Mouse (Mus musculus) layer of hippocampus, postnatal 10 days (tissue): ENCODE results near the gene Srrm1. TPM values are rescaled to one million over a fixed set of nuclear protein-coding genes. Genes with fewer than 3 reads are reported as not detected.
"Not testable (repeated sequence)": the region's sequence is repeated elsewhere in the genome, so short reads cannot be mapped to it uniquely, and the experiment has no call there.

Experiments
- DNase-seq, 2 experiments: peaks; one replicate each; pipeline ENCODE4 v3.0.0; 2021; ENCODE audit warnings: low spot score in 2 of 2
- total RNA-seq, 2 experiments: library from RNA; stranded (reverse); gene quantifications; 2 replicates each; pipeline ENCODE4 v1.2.3; 2021

Srrm1 gene
- total RNA-seq, 2 experiments from 2014 or later, result 131 to 153 TPM

DNA sequence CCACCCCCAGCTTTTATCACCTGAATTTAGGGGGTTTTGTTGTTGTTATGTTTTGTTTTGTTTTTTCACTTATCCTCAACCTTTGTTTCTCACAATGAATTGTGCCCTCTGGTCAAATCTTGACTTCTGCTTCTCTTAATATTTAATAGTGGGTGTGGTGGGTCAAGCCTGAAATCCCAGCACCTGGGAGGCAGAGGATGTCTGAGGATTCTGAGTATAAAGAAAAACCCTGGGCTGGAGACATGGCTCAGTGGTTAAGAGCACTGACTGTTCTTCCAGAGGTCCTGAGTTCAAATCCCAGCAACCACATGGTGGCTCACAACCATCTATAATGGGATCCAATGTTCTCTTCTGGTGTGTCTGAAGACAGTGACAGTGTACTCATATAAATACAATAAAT is 1.6 kb upstream of the Srrm1 start:
- not testable (repeated sequence) for DNase-seq

DNA sequence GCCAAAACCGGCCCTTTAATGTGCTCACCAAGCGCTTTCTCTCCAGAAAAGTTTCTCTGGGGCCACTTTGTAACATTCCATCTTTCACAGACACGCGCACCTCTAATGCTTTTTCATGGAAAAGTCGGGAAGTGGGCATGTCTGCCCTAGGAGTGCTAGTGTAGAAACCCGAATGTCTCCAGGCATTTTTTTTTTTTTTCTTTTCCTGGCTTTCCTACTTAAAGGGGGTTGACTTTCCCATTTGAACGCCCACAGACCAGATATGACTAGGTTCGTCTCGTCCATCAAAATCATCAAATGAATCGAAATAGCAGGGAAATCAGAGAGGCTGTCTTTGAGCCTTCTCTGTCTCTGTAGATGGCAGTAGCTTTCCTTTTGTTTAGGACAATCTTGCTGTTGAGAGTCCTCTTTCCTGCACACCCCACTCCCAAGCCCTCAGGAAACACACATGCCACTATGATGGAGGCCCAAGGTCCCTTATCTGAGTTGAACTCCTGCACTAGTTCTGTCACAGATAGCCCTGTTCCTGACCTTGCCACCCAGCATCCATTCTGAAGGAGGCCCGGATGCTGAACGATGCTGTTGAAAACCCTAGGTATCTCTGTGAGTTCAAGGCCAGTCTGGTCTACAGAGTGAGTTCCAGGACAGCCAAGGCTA is 801 bp upstream of the Srrm1 start:
- peak in 1 of 2 experiments; percentile 25 for DNase-seq

DNA sequence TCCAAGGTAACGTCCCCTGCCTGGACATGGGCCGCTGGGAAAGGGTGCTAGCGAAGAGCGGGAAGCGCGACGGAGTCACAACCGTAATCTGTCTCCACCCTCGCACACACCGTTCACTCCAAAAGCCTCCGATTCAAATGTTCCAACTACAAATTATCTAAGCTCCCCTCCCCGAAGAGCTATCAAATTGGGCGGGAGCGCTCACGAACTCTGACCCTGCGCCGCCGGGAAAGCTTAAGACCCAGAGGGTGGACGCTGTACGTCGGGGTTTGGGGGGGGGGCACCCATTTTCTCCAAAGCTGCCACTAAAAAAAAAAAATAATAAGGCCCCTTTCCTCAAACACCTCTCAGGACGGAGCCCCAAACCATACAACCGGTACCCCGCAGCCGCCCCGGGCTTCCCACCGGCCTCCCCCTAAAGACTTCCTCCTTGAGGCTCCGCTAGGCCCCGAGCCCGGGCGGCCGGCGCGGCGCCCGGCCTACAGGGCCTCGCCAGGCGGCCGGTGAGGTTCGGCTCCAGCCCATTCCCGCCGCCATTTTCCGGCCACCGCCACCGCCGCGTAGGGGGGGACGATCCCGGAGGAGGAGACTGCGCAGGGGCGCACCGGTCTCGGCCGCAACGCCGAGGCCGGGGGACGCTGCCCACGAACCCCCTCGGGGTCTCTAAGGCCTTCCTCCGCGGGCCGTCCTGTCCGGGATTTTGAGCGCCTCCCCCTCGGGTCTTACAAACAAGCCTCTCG is 625 bp downstream of the Srrm1 start:
- DNase-seq, result no peak

DNA sequence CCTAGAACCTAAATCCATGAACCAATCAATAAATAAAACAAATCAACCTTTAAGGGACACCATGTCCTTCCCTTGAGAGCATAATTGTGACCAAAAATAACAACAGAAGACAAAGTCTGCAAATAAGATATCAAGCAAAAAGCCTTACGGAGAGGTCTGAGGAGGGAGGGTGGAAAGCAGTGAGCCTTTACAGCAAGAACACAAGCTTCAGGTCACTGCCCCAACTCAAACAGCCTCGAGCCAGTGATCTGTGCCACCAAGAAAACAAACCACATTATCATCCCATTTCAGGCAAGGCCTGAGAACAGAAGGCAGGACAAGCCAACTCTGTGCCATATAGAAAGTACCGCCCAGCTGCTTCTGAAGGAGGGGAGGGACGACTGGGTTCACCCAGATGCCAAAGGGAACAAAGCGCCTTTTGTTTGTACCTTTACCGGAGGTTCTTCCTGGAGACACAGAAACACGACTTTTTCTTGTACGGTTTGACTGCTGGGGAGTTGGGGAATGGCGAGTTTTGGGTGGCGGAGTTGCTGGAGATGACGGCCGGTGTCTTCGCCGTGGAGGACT is 15.7 kb downstream of the Srrm1 start:
- no peak for DNase-seq

DNA sequence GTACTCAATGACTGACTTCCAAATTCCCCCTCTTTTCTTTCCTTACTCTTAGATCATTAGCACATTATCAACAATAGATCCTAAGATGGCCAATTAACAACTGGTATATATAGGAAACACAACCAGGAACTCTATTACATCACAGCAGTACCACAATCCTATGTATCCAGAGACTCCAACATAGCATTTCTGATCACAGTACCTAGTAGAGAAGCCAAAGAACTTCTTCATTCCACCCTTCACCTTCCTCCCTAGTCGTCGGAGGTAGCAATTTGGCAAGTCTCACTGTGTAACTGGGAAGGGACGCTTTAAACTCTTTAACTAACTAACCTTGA is 17.1 kb downstream of the Srrm1 start:
- DNase-seq, result no peak

DNA sequence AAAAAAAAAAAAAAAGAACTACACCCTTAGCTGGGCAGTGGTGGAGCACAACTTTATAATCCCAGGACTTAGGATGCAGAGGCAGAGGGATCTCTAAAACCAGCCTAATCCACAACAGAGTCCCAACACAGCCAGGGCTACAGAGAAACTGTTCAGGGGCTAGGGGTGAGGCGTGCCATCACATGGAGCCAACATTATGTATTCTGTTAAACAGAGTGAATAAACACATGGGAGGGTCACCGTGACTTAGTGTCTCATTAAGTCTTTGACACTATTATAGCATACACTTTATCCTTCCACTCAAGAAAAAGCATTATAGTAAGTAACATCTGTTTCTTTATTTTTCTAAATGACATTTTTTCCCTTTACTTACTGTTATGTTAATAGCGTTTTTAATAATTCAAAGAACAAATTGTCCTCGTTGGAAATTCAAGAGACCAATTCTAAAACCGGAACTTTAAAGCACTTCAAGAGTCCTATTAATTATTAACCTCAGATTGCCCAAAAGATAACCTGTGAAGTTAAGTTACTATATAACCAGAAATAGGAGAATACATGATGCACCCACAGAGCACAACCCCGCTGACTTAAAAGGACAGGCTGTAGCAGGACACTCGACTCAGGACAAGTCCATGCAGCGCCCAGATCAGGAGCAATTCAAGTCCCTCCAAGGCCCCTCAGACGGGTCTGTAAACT is 17.6 kb downstream of the Srrm1 start:
- DNase-seq, result no peak

DNA sequence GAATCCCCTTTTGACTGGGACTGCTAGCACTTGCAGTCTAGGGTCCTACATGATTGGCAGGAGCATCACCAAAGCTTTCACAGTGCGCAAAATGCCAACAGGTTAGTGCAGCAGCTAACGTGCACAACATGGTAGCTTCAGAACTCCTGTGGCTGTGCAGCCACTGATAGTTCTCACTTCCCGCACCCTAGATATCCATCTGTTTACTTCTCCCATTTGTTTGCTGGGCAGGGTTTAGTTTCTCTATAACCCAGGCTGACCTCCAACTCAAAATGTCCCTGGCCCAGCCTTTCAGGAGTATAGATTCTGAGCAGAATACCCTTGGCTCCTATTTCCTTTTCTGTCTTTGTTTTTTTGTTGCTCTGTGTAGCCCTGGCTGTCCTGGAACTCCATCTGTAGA is 26.7 kb downstream of the Srrm1 start:
- no peak for DNase-seq

DNA sequence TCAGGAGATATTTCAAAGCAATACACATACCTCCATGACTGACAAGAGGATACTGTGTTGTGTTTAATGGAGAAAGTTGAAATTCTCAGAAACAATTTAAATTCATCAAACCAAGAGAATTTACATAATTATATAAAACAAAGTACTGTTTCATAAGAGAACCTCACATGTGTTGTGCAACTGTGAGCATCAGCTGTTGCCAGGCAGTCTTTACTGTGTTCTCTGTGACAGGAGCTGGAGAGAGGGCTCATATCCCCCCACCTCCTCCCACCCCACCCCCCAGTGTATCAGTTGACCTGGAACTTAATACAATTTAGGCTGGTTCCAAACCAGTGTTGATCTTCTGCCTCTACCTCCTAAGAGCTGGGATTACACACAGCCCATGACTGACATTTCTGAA is 27.1 kb downstream of the Srrm1 start:
- no peak for DNase-seq

DNA sequence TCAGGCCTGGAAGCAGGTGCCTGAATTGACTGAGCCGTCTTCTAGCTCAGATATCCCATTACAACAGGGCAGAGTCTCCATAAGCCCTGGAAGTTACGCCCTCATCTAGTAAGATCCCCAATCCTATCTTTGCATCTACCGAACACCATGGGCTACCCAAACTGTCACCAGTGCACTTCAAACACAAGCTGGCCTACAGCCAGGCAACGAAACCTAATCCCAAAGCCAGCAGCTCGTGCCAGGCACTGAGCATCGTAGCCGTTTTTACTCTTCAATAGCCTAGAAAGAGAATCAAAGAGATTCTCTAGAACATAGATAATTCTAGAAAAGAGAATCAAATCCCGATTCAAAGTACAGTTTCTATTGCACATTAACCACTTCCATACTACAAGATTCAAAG is 30.1 kb downstream of the Srrm1 start:
- DNase-seq, result no peak

DNA sequence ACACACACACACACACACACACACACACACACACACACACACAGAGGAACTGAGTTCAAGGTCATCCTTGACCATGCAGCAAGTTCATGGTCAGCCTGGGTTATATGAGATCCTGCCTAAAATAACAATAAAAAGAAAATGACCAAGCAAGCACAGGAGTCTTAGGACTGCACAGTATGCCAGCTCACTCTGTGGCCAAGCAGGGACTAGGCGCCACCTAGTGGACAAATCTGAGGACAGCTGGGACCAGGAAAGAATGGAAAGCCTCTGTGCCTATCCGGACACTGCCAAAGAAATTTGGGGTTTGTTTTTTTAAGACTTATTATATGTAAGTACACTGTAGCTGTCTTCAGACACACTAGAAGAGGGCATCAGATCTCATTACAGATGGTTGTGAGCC is 35.2 kb downstream of the Srrm1 start:
- peak; percentile 72 to 78 for DNase-seq

DNA sequence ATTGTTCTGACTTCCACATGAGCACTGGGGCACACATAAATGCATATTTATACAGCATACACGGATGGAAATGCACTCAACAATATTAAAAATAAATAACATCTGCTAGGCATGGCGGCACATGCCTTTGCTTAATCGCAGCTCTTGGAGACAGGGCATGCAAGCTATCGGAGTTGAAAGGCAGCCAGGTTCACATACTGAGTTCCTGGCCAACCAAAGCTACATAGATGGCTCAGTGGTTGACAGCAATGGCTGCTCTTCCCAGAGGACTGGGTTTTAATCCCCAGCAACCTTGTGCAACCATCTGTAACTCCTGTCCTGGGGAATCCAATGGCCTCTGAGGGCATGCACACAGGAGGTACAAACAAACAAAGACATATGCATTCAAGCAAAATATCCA is 35.6 kb downstream of the Srrm1 start:
- DNase-seq, result no peak

DNA sequence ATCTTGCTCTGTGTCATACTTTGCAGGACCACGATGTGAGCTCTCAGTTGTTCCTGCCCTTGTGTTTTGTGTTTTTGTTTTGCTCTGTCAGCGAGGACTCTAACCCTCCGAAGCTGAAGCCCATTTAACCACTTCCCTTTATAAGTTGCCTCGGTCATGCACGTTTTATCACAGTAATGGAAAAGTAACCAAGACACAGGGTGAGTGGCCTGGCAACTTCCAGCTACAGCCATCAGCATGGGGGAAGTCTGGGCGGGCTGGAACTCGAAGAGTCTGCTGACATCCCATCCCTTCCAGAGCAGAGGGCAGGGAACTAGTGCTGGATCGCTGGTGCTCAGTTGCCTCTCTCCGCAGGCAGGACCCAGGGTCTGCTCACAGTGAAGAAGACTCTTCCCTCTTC is 37.8 kb downstream of the Srrm1 start:
- DNase-seq, result no peak

DNA sequence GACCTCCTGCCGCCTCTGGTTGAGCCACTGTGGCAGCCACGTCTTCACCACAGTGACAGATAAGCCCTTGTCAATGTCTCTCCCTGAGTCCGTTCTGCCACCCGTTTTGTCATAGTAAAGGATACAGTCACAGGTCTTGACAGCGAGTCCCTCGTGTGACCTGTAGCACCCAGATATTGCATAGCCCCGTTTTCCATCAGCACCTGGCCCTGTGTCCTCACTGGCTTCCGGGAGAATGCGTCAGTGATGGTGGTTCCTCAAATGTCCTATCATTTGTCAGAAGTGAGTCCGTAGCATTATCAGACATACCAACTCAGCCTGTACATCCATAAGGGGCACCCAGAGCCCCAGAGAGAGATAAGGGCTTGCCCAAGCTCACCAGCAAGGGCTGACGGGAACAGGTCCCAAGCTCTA is 38.7 kb downstream of the Srrm1 start:
- no peak for DNase-seq

DNA sequence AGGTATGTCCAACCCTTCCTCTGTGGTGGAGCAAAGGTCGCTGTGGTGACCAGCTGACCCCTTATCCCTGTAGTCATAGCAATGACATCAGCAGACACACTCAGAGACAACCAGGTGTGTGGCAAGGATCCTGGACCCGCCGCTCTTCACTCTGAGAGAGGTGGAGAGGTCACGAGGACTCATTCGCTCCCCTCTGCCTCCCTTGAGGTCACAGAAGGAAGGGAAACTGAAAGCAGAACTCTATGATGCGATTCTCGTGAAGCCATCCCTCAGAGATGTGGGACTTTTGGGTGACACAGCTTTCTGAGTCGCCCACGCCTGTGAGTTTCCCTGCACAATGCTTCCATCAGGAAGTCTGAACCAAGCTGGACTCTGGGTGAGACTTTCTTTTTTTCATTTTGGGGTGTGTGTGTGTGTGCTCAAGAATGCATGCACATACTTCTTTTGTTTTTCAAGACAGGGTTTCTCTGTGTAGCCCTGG is 39.3 kb downstream of the Srrm1 start:
- no peak for DNase-seq

DNA sequence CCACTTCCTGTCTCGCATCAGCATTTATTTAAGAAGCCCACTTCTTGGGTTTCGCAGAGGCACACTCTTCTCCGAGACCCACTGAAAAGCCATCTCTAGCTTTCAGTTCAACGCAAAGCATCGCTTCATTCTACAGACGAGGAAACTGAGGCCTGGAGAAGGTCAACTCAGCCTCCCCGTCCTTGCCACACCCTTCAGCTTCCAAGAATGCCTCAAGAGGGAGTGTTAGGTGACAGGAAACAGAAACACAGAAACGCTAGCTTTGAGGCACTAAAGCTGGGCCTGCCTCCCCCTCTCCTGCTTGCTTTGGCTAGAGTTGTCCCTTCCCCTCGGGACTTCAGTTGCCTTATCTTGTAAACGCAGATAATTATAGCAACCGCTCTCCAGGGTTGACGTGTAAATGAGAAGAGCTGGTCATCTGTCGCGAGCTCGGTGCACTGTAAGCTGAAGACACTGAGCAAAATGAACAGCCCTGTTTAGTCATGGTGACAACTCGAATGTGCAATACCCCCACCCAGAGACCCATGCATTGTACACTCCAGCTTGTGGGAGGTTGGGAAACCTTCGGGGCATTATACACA is 39.9 kb downstream of the Srrm1 start:
- no peak for DNase-seq

DNA sequence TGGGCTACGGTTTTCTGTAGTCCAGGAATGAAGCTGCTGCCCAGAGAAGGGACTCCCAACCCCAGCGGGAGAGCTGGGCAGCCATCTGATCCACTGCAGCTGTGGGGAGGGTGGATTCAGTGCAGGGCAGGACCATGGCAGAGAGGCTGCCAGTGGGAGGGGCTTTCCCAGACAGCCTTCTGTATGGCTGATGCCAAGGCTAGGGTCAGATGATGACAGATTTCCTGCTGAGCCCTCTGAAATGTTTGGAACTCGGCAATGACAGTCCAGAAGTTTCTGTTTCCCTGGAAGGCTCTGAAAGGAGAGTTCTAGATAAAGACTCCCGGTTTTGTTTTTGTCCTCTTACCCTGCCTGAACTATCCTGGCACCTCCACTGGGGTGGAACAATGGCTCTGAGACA is 40.4 kb downstream of the Srrm1 start:
- DNase-seq, result no peak

DNA sequence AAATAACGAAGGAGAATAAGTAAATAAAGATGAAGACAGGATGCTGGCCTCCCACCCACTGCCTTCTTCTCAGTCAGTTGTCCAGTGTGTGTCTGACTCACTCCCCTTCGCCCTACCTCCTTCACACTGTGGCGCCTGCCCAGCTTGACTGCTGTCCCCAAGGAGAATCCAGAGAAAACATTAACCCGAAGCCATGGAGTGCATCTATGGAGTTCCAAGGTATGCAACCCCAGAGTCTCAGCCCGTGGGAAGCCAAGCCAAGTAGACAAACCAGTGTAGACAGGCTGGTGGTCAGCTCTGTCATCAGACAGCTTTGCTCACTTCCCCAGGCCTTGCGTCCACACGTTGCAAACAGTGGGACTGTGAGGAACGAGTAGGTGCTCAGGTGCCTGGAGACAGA is 42.8 kb downstream of the Srrm1 start:
- no peak for DNase-seq

DNA sequence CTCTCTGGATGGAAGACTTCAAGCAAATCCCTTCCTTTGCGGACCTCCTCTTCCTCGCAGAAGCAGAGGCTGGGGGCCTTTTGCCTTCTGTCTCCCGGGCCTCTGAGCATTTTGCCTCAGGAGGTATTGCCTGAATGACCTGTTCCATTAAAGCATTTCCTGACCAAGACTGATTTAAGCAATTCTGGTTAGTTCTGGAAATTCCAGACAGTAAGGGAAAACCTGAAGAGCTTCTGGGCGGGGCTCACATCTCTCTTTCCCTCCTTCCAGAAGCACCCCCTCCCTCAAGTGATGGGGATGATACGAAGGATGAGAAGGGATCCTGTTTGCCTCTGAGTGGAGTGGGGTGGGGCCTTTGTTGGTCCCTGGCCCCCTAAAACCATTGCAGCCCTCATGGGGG is 43.4 kb downstream of the Srrm1 start:
- no peak for DNase-seq

DNA sequence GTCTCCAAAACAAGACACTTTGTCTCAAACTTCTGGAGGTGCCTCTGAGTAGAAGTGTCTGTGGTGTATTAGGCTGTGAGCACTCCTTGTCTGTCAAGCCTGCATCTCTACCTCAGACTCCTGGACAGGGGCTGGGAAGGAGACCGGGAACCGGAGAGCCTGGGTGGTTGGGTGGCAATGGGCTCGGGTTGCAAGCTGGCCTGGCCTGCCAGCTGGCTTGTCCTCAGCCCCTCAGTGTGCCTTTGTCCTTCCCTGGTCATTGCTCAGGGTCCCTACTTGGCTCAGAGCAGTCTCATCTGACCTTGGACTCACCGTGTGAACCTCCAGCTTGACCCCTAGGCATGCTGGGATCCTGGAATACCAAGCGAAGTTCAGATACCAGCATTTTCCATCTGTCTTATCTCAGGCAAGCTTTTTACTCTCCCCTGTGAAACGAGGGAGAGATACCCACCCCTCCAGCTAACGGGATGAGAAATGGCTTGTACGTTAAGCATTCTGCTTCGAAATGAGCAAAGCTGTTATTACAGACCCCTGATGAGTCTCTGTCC is 43.9 kb downstream of the Srrm1 start:
- DNase-seq, result no peak

DNA sequence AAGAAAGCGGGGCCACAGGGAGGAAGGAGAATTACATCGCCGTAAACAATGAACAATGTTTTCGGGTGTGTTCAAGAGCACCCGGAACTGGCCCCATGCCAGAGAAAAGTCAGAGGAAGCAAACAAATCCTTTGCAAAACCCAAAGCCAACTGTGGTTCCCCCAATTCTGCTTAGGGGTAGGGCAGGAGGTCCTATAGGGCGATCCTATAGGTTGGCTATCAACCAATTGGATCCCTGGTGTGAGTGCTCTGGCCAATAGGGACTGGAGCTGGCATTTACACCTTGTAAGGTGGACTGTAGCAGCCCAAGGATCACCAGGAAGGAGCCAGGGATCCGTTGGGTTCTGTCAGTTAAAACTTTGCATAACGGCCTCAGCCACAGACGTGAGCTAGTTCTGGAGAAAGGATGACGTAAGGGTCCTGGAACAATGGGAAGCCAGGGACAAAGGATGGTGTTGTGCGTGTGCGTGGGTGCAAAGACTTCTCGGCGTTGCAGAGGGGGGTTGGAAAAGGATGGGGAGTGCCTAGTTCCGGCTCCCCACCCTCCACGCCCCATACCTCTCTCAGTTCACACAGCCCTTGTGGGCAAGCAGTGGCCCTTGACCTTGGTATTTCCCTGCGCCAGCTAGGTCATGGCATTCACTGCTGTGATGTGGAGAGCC is 46.0 kb downstream of the Srrm1 start:
- DNase-seq, result no peak

DNA sequence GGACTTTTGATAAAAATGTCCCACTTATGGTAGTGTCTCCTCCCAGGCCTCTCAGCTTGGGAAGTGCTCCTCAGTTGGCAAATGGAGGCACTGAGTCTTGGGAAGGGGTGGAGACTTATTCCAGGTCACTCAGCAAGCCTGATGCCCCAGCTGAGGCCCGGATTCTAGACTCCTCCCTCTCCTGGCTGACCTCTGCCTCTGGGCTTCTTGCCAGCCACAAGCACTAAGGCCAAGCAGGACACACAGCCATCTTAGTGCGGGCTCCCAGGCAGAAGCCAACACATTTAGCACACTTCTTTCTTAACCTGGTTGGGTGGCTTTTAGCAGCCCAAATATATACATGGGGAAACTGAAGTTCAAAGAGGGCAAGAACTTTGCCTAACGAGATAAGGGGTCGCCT is 46.6 kb downstream of the Srrm1 start:
- DNase-seq, result peak in 1 of 2 experiments; percentile 38
